Mouse (Mus musculus) skeletal muscle tissue, adult 2 months (tissue): ENCODE measurements around the gene Nfix.

Source experiments
- DNase-seq: peaks from one replicate; pipeline ENCODE4 v3.0.0-alpha.2; 2012; ENCODE audit warnings: low read depth, low spot score

Nfix gene

DNA sequence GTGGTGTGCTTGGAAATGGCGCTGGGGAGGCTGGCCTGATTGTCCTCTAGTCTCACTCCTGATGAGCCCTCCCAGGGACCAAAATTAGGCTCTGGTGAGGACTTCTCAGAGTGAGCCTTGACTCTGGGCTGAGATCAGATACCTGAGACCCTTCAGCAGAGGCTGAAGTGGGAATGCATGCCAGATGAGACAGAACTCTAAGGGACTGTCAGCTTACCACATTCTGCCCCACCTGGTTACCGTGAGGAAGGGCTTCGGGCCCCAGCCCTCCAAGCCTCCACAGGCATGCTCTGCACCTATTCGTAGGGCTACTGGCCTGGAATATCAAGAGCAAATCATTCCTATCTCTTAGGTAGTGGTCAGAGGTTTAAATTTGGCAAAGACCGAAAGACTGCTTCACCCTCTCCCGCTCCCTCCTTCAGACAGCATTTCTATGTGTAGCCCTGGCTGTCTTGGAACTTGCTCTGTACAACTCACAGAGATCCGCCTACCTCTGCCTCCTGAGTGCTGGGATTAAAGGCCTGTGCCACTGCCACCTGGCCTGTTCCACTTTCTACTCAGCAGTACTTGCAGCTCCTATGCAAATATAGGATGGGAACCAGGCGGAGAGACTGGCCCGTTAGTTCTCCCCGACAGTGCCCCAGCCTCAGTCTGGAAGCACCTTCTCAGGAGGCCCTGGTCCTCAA is 61.3 kb downstream of the Nfix start:
- DNase-seq: no peak

DNA sequence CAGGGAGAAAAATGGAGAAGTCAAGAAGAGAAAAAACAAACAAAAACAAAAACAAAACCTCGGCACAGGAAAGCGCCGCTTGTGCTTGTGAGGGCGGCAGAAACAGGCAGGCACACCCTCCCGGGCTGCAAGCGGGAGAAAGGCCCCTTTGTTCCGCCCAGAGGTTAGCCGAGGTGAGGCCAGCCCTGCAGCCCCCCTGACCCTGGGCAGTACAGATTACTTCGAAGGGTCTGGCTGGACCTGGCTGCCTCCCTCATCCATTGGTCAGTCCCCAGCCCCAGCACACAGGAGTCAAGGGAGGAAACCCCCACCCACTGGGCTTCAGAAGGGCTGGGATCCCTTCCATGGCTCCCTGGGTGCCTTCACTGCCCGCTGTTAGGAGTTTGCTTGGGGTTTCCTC is 61.9 kb downstream of the Nfix start:
- no peak for DNase-seq

DNA sequence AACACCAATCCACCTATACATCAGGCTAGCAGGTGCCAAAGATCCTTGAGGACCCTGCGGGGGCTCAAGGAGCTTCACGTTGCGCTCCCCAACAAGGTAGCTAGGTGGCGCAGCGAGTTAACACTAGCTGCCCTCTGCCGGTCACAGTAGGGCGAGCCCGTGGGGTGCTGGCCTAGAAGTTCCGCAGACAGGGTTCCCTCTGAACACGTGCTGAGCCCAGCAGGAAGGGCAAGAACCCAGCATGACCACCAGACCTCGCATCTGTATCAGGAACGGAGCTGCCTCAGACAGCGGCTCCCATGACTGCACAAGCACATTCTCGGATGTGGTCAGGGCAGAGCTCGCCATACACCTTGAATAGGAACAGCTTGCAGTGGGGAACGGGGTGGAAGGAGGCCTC is 62.5 kb downstream of the Nfix start:
- DNase-seq: peak; percentile 83

DNA sequence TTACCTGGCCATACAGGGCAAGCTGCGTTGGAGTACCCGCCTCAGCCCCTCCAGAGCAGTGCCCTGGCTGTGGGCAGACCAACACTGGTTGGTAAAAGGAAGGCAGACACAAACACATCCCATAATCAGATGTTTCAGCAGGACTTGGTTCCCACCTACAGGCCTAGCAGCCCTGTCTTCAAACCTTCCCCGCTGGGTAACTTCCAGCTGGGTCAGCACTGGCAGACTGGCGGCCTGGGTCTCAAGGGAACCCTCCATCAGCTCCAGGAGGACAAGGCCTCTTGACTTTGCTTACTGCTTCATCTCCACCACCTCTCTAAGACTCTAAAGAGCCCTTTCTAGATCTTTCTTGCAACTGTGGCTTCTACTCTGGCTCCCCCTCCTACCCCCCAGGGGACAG is 63.6 kb downstream of the Nfix start:
- DNase-seq: no peak

DNA sequence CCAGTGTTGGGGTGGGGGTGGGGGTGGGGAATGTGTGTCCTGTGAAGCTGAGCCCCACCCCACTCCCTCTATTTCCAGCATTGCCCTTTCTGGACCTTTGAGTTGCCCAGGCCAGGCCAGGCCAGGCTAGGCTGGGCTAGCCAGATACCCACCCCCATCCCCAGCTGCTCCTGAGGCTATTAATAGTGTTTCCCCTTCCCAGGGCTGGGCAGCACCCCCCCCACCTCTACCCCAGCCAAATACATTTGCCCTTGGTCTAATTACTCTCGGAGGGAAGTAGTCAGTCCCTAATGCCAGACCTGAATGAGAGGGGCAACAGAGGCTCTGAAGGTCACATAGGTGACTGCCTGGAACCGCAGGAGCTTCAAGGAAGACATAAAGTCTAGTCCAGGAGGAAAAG is 64.5 kb downstream of the Nfix start:
- peak; percentile 90 for DNase-seq

DNA sequence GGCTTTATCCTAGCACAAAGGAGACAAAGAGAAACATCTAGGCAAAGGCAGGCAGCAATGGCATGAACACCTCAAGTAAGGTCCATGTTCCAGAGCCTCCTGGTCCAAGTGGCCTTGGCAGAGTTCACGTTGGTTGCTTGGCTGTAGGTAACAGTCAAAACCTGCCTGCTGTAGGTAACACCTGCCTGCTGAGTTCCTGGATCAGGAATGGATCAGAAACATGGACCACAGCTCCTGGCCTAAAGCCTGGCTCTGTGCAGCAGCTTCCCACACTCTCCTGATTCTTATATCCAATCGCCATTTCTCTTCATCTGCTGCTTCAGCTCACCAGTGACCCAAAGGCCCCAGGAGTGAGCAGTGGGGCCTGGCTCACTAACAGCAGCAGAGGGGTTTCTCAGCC is 65.5 kb downstream of the Nfix start:
- no peak for DNase-seq

DNA sequence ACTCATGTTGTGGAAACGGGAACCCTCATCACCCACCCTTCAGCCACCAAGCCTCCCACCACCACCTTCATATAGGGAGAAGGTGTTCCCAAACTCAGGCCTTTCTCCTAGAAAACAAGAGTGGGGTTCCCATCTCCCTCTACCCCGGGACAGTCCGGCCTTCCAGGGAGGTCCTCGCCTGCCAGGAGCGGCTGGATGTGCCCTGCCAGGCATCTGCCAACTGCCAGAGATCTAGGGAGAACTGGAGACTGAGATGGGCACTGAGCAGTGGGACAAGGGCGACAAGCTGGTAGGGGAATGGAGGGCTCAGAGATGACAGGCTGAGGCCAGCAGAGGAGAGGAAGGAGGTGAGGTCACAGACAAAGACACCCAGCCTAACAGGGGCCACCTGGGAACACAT is 66.2 kb downstream of the Nfix start:
- DNase-seq: no peak

DNA sequence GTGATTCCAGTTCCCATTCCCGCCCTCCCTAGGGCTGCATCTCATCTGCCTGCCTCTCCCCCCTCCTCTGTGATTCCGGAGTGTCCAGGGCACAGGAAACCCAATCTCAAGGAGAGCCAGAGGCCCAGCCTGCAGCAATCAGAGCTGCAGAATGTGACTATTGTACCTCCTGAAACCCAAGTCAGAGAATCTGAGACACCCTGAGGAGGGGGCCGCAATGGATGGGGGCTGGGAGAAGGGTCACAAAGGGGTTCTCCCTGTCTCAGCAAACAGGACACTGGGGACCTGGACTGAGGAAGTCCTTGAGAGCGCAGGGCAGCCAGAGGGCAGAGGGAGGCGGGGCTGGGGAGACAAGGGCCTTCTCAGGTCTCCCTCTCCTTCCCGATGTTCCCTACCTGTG is 67.1 kb downstream of the Nfix start:
- DNase-seq: no peak

DNA sequence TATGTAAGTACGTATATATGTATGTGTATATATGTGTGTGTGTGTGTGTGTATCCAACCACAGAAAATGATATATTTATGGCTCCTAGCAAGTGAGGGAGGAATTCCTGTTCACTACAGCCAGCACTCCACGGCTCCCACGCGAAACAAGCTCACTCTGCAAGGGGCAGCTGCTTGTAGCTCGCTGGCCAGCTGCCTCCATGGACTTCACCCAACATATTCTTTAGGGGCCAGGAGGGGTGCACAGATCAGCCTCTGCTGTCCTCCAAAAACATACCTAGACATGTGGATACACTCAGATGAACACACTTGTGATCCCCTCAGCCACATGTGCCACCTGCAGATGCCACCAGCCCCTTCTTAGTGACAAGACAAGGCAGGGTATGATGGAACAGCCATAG is 67.6 kb downstream of the Nfix start:
- DNase-seq: no peak

DNA sequence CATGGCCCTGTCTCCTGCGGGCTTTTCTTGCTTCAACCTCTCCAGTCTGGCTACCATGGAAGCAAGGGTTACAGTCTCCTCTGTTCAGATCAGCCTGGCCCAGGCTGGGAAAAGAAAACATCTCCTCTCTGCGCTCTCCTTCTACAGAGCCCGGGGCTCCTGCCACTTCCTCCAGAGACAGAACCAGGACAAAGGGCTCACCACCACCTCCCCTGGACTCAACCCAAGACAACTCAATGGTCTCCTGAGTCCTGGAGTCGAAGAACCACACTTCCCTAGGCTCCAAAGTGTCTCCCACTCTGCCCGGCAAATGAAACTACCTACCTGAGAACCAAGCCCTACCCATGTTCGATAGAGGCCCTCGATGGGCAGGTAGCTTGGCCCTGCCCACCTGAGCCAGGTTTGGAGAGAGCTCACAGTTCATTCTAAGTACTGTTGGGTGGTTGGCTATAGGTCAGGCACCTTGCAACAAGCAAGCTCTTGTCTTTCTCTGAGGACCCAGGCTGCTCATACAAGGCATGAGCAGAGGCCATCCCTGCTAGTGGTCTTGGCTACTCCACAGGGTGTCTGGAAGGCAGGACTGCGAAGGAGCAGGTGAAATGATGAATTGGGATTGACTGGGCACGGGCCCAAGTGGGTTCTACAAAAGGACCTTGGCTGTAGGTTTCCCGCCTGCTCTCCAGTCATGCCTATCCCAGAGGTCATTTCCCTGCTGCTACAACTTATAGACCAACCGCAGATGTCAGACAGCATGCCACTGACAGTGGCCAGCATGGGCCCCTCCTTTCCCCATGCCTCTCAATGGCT is 68.6 kb downstream of the Nfix start:
- no peak for DNase-seq

DNA sequence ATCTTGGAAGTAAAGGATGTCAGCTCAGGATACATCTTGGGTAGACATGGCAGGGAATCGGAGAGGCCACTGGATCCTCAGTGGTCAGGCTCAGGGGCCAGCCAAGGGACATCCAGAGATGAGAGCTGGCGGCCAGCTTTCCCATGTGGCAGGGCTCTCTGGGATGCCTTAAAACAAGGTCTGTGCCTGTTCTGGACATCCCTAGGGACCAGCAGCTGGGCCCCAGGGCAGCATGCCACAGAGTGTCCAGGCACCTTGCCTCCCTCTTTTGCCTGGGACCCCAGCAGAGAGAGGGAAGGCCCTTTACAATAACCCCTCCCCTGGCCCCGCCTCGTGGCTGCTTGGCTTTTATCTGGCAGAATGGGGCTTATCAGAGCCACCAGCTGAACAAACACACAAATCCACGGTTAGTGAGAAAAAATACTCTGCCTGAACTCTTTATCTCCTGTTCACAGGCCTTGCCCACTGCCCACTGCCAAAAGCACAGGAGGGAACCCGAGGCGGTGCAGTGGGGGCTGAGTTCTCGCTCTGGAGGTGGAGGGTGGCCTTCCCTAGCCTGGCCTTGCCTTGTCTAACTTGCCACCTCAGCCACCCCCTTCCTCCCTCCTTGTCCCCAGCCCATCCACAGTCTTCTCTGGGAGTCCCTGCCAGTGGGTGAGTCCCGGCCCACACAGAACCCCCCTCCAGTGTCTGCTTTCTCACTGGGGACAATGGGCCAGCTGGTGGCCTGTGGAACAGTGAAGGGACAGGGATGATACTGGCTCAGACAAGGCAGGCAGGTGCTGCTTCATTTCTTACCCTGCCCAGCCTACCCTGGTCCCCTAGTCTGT is 69.4 kb downstream of the Nfix start:
- DNase-seq: peak; percentile 80

DNA sequence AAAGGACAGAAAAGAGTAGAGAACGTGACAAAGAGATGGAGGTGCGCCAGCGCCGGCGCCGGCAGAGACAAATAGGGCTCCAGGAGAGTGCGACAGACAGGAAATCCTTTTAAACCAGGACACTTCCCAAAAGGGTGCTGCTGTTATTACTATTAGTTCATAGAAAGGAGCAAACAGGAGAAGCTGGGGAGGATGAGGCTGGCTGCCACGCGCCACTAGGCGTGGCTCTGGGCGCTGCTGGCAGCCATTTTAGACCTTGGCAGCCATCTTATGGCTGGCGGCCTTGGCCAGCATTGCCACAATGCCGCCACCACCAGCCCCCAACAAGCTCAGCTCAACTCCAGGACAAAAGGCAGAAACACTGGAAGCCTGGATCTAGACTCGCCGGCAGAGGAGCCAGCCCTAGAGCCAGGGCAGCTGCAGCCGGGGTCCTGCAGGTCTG is 70.2 kb downstream of the Nfix start:
- DNase-seq: peak; percentile 68

DNA sequence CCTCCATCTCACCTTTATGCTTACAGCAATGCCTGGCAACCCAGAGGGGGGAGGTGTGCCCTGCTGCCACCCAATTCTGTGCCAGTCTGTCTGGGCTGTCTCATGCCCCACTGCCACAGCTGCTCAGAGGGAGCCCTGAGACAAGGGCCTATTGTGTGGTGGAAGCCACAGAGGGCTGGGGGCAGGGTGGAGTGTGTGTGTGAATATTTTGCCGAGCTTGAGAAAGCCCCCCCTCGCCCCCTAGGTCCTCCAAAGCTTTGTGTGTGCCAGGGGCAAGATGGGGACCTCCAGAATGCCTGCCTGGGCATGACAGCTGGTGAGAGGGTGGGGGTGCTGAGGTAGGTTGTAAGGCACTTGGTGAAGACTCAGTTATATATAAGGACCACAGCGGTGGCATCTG is 71.7 kb downstream of the Nfix start:
- DNase-seq: no peak

DNA sequence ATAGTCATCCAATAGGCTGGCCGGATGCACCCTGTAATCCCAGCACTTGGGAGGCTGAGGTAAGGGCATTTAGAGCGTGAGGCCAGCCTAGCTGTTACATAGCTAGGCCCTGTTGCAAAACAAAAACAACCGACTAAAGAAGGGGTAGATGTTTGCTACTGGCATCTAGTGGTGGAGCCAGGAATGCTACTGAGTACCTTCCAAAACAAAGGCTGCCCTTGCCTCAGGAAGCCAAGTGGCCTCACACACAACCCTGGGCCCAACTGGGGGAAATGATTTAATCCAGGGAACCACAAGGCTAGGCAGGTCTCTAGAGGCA is 74.2 kb downstream of the Nfix start:
- peak; percentile 71 for DNase-seq

DNA sequence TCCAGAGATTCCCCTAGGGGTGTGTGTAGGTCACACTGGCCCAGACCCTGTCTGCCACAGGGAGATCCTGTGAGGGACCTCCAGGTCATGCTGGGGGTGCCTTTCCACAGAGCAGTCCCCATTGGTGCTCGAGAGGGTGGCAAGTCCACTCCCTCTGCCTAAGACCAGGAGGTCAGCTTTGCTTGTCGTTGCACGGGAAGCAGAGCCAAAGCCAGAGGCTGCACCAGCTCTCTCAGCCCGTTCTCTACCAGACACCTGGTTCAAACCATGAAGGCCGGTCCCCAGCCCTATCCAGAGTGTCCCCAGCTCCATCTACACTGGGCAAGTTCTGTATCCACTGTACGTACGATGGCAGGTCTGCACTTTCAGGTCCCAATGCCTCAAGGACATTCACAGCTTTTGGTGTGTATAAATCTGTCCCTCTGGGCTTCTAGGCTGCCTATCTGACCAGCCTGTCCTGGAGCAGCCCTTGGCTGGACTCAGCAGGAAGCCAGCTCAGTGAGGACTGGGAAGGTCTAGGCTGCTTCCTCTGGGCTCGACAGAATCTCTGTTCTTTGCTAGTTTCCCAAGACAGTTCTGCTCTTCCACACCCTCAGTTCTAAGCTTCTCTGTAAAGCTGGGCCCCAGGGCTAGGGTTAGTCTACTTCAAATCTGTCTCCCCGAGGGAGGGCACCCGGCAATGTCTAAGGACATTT is 74.8 kb downstream of the Nfix start:
- no peak for DNase-seq

DNA sequence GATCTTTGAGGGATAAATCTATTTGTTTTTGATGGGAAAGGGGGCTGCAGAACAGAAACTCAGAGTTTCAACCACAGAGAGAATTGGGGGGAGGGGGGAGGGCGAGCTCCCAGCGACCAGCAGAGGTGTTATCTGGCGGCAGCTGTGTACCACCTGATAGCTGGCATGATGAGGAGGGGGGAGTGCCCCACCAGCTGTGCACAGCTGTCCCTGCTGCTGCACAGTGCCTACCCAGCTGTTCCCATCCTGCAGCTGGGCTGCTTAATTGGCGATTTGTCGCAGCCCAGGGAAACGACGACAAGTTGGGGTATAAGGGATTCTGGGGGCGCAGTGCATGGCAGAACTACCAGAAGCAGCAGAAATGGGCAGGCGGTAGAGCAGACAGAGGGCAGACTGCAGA is 75.5 kb downstream of the Nfix start:
- no peak for DNase-seq

DNA sequence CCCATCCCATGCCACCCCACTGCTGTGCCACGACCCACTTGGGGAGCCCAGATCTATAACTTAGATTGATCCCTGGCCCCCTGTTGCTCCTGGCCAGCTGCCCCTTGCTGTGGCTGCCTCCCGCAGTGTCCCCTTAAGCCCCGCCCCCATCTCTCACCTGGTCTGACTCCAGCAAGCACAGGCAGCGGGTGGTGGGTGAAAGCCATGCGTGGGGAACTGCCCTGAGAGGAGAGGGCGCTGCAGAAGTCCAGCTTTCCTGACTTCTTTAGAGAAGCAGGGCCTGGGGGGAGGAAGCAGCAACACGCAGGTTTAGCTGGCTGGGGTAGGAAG is 76.6 kb downstream of the Nfix start:
- DNase-seq: no peak

DNA sequence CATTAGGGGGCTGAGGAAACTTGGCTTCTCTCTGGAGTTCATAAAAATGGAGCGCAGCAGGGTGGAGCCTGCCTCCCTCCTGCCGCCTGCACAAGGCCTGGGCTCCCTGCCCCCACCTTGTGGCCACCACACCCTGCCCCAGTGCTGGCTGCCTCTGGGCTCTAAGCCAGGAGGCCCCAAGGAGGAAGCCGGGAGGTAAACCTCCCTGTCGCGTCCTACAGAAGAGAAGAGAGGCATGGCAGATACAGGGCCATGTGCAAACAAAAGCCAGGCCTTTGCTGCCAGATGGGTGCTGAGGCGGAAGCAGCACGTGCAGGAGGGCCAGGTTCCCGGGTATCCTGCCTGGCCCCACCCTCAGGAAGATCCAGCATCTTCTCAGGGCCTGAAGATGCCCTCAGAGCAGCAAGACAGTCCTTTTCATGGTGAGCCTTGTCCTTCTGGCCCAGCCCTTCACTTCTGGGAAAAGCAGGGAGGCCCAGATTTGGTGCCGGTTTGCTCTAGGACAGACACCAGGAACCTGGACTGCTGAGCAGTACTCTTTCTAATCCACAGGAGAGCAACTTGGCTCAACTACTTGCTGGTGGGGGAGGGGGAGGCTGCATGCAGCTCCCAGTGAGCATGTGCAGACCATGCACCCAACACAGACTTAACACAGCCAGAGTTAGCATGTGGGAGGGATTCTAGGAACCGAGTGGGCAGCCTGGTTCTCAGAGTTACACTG is 77.1 kb downstream of the Nfix start, which contains the start of gene G430095P16Rik:
TSS of gene G430095P16Rik (plus strand) at position 158 of the 721 bp plus-strand sequence.
- DNase-seq: peak; percentile 84

DNA sequence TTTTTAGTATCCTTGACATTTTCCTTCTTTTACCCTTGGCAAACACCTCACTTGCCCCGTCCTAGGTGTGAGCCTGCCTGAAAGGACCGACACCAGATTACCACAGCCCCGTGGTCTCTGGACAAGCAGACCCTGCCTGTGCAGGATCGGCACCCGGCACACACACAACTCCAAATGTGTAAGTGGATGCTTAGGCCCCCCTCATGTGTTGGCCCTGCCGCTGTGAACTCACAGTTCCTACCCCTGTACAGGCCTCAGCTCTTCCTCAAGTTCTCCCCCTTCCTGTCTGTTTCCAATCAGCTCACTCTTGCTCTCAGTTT is 77.7 kb downstream of the Nfix start:
- DNase-seq: no peak

DNA sequence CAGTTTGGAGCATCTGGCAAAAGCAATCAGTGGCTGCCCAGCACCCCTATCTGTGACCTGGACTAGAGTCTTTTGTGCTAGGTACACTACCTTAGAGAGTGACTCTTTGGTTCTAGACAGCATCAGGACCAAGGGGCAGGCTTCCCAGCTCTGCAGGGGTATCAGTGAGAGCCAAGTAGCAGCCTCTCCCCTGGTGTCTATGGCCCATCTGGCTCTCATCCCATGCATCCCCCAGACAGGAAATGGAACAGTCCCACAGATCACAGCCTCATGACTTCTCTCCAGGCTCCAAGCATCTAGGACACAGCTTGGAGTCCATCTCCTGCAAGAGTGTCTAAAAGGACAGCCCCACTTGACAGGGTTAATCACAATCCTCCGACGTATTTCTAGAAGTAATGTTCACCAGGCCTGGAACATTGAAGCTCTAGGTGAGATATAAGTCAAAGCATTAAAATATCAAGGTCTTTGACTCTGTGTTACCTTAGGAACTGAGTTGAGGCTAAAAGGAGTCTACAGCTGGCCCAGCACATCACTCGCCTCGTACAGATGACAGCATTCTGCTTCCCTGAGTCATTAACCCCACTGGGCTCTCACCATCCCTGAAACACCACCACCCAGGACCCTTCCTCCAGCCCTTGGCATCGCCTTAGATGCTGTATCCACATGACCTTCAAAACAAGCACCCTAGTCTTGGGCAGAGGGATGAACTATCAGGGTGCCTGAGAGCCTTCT is 81.0 kb downstream of the Nfix start:
- DNase-seq: no peak

DNA sequence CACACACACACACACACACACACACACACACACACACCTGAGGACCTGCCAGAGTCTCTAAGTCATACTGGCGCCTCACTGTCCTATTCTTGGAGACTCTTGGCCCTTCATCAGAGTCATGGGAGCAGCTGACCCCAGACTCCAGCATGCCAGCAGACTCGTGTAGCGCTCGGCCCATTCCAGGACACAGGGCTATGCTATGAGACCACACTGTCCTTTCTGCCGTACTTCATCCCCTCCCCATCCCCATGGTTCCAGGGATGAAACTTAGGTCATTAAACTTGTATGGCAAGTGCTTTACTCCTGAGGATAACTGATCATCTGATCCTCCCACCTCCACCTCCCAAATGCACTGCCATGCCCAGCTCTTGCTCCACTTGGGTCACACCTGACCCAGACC is 81.7 kb downstream of the Nfix start:
- DNase-seq: peak; percentile 90
